Mouse (Mus musculus): ENCODE results near the gene Galnt6.

- TF ChIP-seq CTCF (IDR thresholded peaks at IDR 0.05; ENCODE audit: borderline replicate concordance, control insufficient read depth, extremely low read depth, insufficient read depth, low read length, poor library complexity) (no peak), POLR2A (IDR thresholded peaks at IDR 0.05; ENCODE audit: control insufficient read depth, extremely low read depth, insufficient read depth, low read length, poor library complexity) (no peak)
Measured at GRCm38 (mm10) chr15:100761036-100761418, 31.9 kb upstream of the Galnt6 start.

Data from thymus, adult 2 months (tissue).